ENCODE assay signal across 16 mouse cellular contexts in the genomic region with DNA sequence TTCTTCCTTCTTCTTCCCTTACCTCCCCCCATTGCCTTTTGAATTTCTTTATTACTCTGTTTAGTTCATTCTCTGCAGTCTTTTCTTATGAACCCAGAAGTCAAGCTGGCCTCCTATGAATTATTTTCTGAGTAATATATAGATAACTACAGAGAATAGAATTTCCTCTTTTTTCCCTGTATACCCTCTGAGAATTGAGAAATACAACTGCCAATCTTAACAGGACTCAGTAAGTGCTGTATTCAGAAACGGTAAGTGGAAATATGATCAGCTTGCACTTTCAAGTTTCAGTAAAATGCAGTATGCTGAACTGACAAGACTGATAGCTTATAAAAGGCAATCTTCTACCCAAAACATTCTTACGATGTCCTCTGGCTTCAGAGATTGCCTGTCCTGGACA.
DNase-seq lines count a peak whose midpoint lies in the region; ATAC-seq lines count a peak whose summit lies in the region.
"Had no signal": no experiment of that assay in that cellular context is flagged by ENCODE, and none has a peak within 500 bp of the region (broad histone marks: within the 10 kb centered on the region; RNA-seq: fewer than 3 reads in every experiment).

No protein-coding gene starts in this region.

- ATAC-seq in granulocyte monocyte progenitor cell, adult 5-6 weeks (replicated peaks; ENCODE audit: poor library complexity, severe bottlenecking), result peak; percentile 89
- ATAC-seq in megakaryocyte progenitor cell, adult 5-6 weeks (replicated peaks; ENCODE audit: poor library complexity), result peak; percentile 85
- ATAC-seq: forebrain, embryonic 13.5 days; forebrain, embryonic 15.5 days; forebrain, postnatal 0 days had no signal

- DNase-seq in 416B (ENCODE audit: low read depth), result peak; percentile 23
- DNase-seq in cerebellum, postnatal 10 days, result no peak
- DNase-seq in cerebellum, adult 11-12 months, result no peak
- DNase-seq: adrenal gland, adult 2 months; adrenal gland, postnatal 10 days; adrenal gland, postnatal 25 days; cerebellum, adult 11 months; cerebellum, adult 2 months; cerebellum, adult 9-10 months; cerebellum, postnatal 14 days; cerebellum, postnatal 36 days; forebrain, postnatal 0 days had no signal
